In the genomic region with DNA sequence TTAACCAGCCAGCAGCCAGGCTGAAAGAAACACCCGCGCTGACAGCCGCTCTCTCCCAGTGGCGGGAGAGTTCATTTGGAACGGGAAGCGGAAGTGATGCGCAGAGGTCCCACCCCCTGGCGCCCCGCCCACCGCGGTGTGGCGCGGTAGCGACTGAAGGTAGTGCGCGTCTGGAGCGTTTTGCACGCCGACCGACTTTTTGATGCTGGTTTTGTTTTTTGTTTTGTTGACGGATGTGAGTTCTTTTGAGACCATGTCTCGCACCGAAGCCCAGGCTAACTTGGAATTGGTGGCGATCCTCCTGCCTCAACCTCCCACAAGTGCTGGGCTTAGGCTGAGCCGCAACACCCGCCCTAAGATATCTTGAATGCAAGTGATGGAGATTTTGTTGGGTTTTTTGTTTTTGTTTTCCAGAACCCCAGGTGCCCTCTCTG, we compare ENCODE assay signal across 8 mouse cellular contexts. TPM values are rescaled to one million over a fixed set of nuclear protein-coding genes. Genes with fewer than 3 reads are reported as not detected.
DNase-seq lines count a peak whose midpoint lies in the region; ATAC-seq and TF ChIP-seq lines count a peak whose summit lies in the region.

A gene (minus strand): TSS at position 88 of the 434 bp plus-strand sequence.

- no peak within 1 kb of the TSS for H3K27ac ChIP-seq in ES-Bruce4 (ENCODE audit: insufficient read depth, low read length)
- peak within 1 kb of the TSS; percentile 91 for H3K27ac ChIP-seq in forebrain, embryonic 12.5 days
- H3K27ac ChIP-seq in heart, embryonic 16.5 days (ENCODE audit: low read length), result peak within 1 kb of the TSS; percentile 80
- peak within 1 kb of the TSS; percentile 76 for H3K27ac ChIP-seq in liver, embryonic 16.5 days (ENCODE audit: low read length)
- H3K27ac ChIP-seq in neural tube, embryonic 12.5 days, result peak within 1 kb of the TSS; percentile 32; the same call in 1 of the 2 replicates
- H3K27ac ChIP-seq in stomach, postnatal 0 days (replicated peaks), result peak within 1 kb of the TSS; percentile 75

- H3K4me1 ChIP-seq in ES-Bruce4 (ENCODE audit: control insufficient read depth, insufficient read depth, low read length), result no peaks in the 10 kb centered on the region
- H3K4me1 ChIP-seq in forebrain, embryonic 12.5 days, result peaks cover 13% of the 10 kb centered on the region
- peaks cover 2% of the 10 kb centered on the region; the same call in 1 of the 2 replicates for H3K4me1 ChIP-seq in heart, embryonic 16.5 days (ENCODE audit: control insufficient read depth, insufficient read depth, low read length)
- H3K4me1 ChIP-seq in liver, embryonic 16.5 days (ENCODE audit: control insufficient read depth, low read depth, low read length), result peaks cover 50% of the 10 kb centered on the region
- peaks cover 4% of the 10 kb centered on the region for H3K4me1 ChIP-seq in neural tube, embryonic 12.5 days
- 0 out of 2 replicates have a peak, but pooled peaks cover 2% of the 10 kb centered on the region for H3K4me1 ChIP-seq in stomach, postnatal 0 days (replicated peaks; ENCODE audit: control insufficient read depth, insufficient read depth)

- no peak for TF ChIP-seq CTCF in ES-Bruce4 (IDR thresholded peaks at IDR 0.05; ENCODE audit: low read depth, low read length)
- peak; percentile 41 for TF ChIP-seq CTCF in stomach, postnatal 0 days (IDR thresholded peaks at IDR 0.05; ENCODE audit: low read depth)

- peak within 1 kb of the TSS; percentile 76 for H3K4me2 ChIP-seq in forebrain, embryonic 12.5 days
- peak within 1 kb of the TSS; percentile 77 for H3K4me2 ChIP-seq in heart, embryonic 16.5 days (ENCODE audit: low read depth, low read length)
- H3K4me2 ChIP-seq in liver, embryonic 16.5 days (ENCODE audit: low read depth, low read length), result peak within 1 kb of the TSS; percentile 97
- H3K4me2 ChIP-seq in neural tube, embryonic 12.5 days (replicated peaks), result peak within 1 kb of the TSS; percentile 81
- H3K4me2 ChIP-seq in stomach, postnatal 0 days (replicated peaks; ENCODE audit: low read depth), result peak within 1 kb of the TSS; percentile 98

- no peaks in the 10 kb centered on the region for H3K36me3 ChIP-seq in ES-Bruce4 (ENCODE audit: control insufficient read depth, insufficient read depth, low read length, poor library complexity, severe bottlenecking)
- H3K36me3 ChIP-seq in forebrain, embryonic 12.5 days (replicated peaks), result peaks cover 20% of the 10 kb centered on the region
- H3K36me3 ChIP-seq in heart, embryonic 16.5 days (ENCODE audit: control insufficient read depth, insufficient read depth), result peaks cover 7% of the 10 kb centered on the region; the same call in 1 of the 2 replicates
- peaks cover 9% of the 10 kb centered on the region; the same call in 1 of the 2 replicates for H3K36me3 ChIP-seq in liver, embryonic 16.5 days (ENCODE audit: control insufficient read depth, insufficient read depth)
- H3K36me3 ChIP-seq in neural tube, embryonic 12.5 days, result peaks cover 13% of the 10 kb centered on the region
- H3K36me3 ChIP-seq in stomach, postnatal 0 days (ENCODE audit: control insufficient read depth, insufficient read depth, low read length), result no peaks in the 10 kb centered on the region

- WGBS in forebrain, embryonic 12.5 days, result under 1% methylated on average over 26 of the region's 26 CpGs
- under 1% methylated on average over 26 of the region's 26 CpGs for WGBS in heart, embryonic 16.5 days
- WGBS in liver, embryonic 16.5 days (ENCODE audit: insufficient replicate concordance), result under 1% methylated on average over 26 of the region's 26 CpGs
- WGBS in neural tube, embryonic 12.5 days, result 0% methylated on average over 26 of the region's 26 CpGs
- under 1% methylated on average over 26 of the region's 26 CpGs for WGBS in stomach, postnatal 0 days

- TF ChIP-seq POLR2A in ES-Bruce4 (IDR thresholded peaks at IDR 0.05; ENCODE audit: insufficient read depth, low read length), result peak; percentile 98

- H3K4me3 ChIP-seq in ES-Bruce4 (ENCODE audit: low read depth, low read length), result peak within 1 kb of the TSS; percentile 92
- H3K4me3 ChIP-seq in forebrain, embryonic 12.5 days (replicated peaks), result peak within 1 kb of the TSS; percentile 65
- peak within 1 kb of the TSS; percentile 92 for H3K4me3 ChIP-seq in heart, embryonic 16.5 days (ENCODE audit: low read length)
- peak within 1 kb of the TSS; percentile 92 for H3K4me3 ChIP-seq in liver, embryonic 16.5 days (ENCODE audit: low read depth, low read length)
- H3K4me3 ChIP-seq in neural tube, embryonic 12.5 days, result peak within 1 kb of the TSS; percentile 74
- H3K4me3 ChIP-seq in stomach, postnatal 0 days (ENCODE audit: low read depth, low read length), result peak within 1 kb of the TSS; percentile 60

- H3K9me3 ChIP-seq in ES-Bruce4 (replicated peaks; ENCODE audit: control insufficient read depth, insufficient read depth, low read length, poor library complexity, severe bottlenecking), result no peaks in the 10 kb centered on the region
- no peaks in the 10 kb centered on the region for H3K9me3 ChIP-seq in forebrain, embryonic 12.5 days
- H3K9me3 ChIP-seq in heart, embryonic 16.5 days (replicated peaks; ENCODE audit: control insufficient read depth, low read length), result no peaks in the 10 kb centered on the region
- no peaks in the 10 kb centered on the region for H3K9me3 ChIP-seq in liver, embryonic 16.5 days (replicated peaks; ENCODE audit: control insufficient read depth, low read length)
- no peaks in the 10 kb centered on the region for H3K9me3 ChIP-seq in neural tube, embryonic 12.5 days
- H3K9me3 ChIP-seq in stomach, postnatal 0 days (ENCODE audit: control insufficient read depth, low read length), result no peaks in the 10 kb centered on the region

- no peaks in the 10 kb centered on the region for H3K27me3 ChIP-seq in ES-Bruce4 (ENCODE audit: control insufficient read depth, insufficient read depth, low read length, poor library complexity, severe bottlenecking)
- H3K27me3 ChIP-seq in forebrain, embryonic 12.5 days, result no peaks in the 10 kb centered on the region
- H3K27me3 ChIP-seq in heart, embryonic 16.5 days (ENCODE audit: control insufficient read depth, insufficient read depth, low read length), result no peaks in the 10 kb centered on the region
- H3K27me3 ChIP-seq in liver, embryonic 16.5 days (ENCODE audit: control insufficient read depth, insufficient read depth, low read depth, low read length), result no peaks in the 10 kb centered on the region
- no peaks in the 10 kb centered on the region for H3K27me3 ChIP-seq in neural tube, embryonic 12.5 days (replicated peaks)
- H3K27me3 ChIP-seq in stomach, postnatal 0 days (ENCODE audit: control insufficient read depth, insufficient read depth, low read length), result no peaks in the 10 kb centered on the region

- ATAC-seq in forebrain, embryonic 12.5 days (ENCODE audit: low FRiP score), result peak; percentile 94
- peak; percentile 85 for ATAC-seq in heart, embryonic 16.5 days (replicated peaks; ENCODE audit: extremely low read depth, insufficient read depth, low FRiP score)
- peak; percentile 86 for ATAC-seq in liver, embryonic 16.5 days (ENCODE audit: low read depth)
- ATAC-seq in neural tube, embryonic 12.5 days (ENCODE audit: low FRiP score, low read depth), result peak; percentile 94
- peak; percentile 87 for ATAC-seq in stomach, postnatal 0 days (ENCODE audit: low FRiP score, low TSS enrichment)

- DNase-seq in c-Kit-positive CD71-positive TER-119-negative erythroid progenitor cells, embryonic 14.5 days (ENCODE audit: low read depth), result peak; percentile 81
- peak; percentile 89 to 96 for DNase-seq in kidney, postnatal 36 days
- peak; percentile 92 for DNase-seq in stomach, postnatal 0 days (ENCODE audit: low spot score)

- H3K9ac ChIP-seq in ES-Bruce4 (ENCODE audit: low read depth, poor library complexity, severe bottlenecking), result peak within 1 kb of the TSS; percentile 41
- peak within 1 kb of the TSS; percentile 68 for H3K9ac ChIP-seq in forebrain, embryonic 12.5 days
- peak within 1 kb of the TSS; percentile 75 for H3K9ac ChIP-seq in heart, embryonic 16.5 days (ENCODE audit: low read length)
- peak within 1 kb of the TSS; percentile 83 for H3K9ac ChIP-seq in liver, embryonic 16.5 days (ENCODE audit: low read depth, low read length)
- peak within 1 kb of the TSS; percentile 70 for H3K9ac ChIP-seq in neural tube, embryonic 12.5 days
- peak within 1 kb of the TSS; percentile 67 for H3K9ac ChIP-seq in stomach, postnatal 0 days (ENCODE audit: low read length)

- TF ChIP-seq EP300 in ES-Bruce4 (IDR thresholded peaks at IDR 0.05; ENCODE audit: insufficient read depth, low read depth, low read length), result 0 out of 2 replicates have a peak, but pooled peaks have one; percentile 10
- no peak for TF ChIP-seq EP300 in stomach, postnatal 0 days (optimal IDR thresholded peaks at IDR 0.05)

RNA-seq across cellular contexts. Expression of the gene that starts here (rescaled TPM):
- polyA plus RNA-seq in ES-Bruce4 (2011; ENCODE audit: insufficient read depth, insufficient read length, low read depth, missing spikeins), result 38.4 and 39.3 TPM in 2 replicates
- 50.0 and 50.7 TPM in 2 replicates for polyA plus RNA-seq in forebrain, embryonic 12.5 days (2016; fragmentation: Nextera tagmentation; extraction: Ambion mirVana)
- 18.5 and 22.6 TPM in 2 replicates for polyA plus RNA-seq in heart, embryonic 16.5 days (2015; fragmentation: Nextera tagmentation; extraction: Ambion mirVana)
- 27.4 and 30.4 TPM in 2 replicates for polyA plus RNA-seq in liver, embryonic 16.5 days (2015; fragmentation: Nextera tagmentation; extraction: Ambion mirVana)
- polyA plus RNA-seq in neural tube, embryonic 12.5 days (2016; fragmentation: Nextera tagmentation; extraction: Ambion mirVana), result 30.5 and 32.2 TPM in 2 replicates
- polyA plus RNA-seq in stomach, postnatal 0 days (2015; fragmentation: Nextera tagmentation; extraction: Ambion mirVana), result 13.1 and 13.6 TPM in 2 replicates
